Mouse (Mus musculus): Measurements from ENCODE around the gene Eya3.
"Not testable (repeated sequence)": the region's sequence is repeated elsewhere in the genome, so short reads cannot be mapped to it uniquely, and the experiment has no call there.

Gene Eya3

GRCm38 (mm10) chr4:132741491-132741890, 102.7 kb downstream of the Eya3 start:
- no peak for DNase-seq (ENCODE audit: low spot score in 2 of 2)

GRCm38 (mm10) chr4:132743992-132744911, 105.5 kb downstream of the Eya3 start:
- peak in 1 of 2 experiments; percentile 23 for DNase-seq (ENCODE audit: low spot score in 2 of 2)

- no peak for DNase-seq (ENCODE audit: low spot score in 2 of 2)
Measured at GRCm38 (mm10) chr4:132746911-132747517, 108.2 kb downstream of the Eya3 start.

- DNase-seq (ENCODE audit: low spot score in 2 of 2) = peak; percentile 76 to 90
Measured at GRCm38 (mm10) chr4:132747664-132748259, 109.0 kb downstream of the Eya3 start.

GRCm38 (mm10) chr4:132748778-132749177, 110.0 kb downstream of the Eya3 start:
- no peak for DNase-seq (ENCODE audit: low spot score in 2 of 2)

DNA sequence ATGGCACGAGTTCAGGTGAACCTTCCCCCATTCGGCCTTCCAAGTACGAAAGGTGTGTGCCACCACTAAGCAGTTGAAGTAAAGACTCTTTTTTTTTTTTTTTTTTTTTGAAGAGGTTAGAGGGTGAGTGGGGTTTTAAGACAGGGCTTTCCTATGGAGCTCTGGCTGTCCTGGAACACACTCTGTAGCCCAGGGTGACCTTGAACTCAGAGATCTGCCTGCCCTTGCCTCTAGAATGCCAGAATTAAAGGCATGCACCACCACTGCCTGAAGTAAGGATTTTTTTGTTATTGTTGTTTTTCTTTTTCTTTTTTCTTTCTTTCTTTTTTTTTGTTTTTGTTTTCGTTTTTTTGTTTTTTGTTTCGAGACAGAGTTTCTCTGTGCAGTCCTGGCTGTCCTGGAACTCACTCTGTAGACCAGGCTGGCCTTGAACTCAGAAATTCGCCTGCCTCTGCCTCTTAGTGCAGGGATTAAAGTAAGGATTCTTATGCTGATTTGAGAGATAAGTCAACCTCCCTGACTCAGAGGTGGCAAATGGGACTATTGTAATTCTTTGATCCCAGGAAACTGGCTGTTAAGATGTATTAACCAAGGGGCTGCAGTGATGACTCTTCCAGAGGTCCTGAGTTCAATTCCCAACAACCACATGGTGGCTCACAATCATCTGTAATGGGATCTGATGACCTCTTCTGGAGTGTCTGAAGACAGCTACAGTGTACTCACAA, 110.6 kb downstream of the Eya3 start:
- no peak for DNase-seq (ENCODE audit: low spot score in 2 of 2)

DNA sequence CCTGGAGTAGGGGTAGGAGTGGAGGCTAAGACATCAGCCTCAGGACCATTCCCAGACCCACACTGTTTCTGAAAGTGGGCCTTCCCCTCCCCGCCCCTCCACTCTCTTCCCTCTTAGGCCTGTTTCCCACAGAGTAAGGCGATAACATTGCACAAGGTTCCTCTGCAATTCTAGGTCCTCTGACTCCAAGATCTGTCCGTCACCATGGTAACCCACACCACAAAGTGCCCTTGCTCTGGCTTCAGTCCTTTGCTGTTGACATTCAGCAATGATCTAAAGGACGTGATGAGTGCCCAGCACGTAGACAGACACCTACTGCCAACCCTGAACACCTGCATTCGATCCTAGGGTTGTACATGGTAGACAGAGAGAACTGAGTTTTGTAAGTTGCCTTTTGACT, 114.2 kb downstream of the Eya3 start:
- DNase-seq (ENCODE audit: low spot score in 2 of 2) = no peak

GRCm38 (mm10) chr4:132756974-132757373, 118.2 kb downstream of the Eya3 start, which contains the start of gene Smpdl3b:
Gene Smpdl3b (minus strand): TSS chr4:132757252.
- peak; percentile 79 to 83 for DNase-seq (ENCODE audit: low spot score in 2 of 2)

DNA sequence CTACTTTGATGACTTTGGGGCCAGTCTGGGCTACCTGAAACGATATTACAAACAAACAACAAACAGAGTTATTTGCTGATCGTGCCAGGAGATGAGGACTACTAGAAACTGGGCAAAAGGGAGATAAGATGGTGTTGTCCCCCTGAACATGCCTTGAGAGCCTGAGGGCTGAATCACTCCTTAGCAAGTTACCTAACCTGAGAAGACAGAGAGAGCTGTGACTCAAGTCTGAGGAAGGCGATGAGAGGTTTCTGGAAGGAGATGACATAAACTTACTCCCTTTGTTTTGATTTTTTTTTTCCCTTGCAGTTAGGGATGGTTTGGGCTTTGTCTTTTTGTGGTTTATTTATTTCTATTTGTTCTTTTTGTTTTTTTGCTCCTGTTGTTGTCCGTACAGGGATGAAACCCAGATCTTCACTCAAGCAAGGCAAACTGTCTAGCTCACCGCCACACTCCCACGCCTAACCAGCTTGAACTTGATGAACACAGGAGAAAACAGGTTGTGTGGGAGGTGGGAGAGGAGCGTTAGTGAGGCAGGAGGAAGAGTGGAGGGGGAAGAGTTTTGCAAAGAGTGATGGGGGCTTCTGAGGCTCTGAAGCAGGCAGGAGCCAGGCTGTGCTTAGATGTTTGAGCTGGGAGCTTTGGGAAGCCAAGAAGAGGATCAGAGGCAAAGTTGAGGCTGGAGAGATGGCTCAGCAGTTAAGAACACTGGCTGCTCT, 119.0 kb downstream of the Eya3 start:
- no peak for DNase-seq (ENCODE audit: low spot score in 2 of 2)

DNA sequence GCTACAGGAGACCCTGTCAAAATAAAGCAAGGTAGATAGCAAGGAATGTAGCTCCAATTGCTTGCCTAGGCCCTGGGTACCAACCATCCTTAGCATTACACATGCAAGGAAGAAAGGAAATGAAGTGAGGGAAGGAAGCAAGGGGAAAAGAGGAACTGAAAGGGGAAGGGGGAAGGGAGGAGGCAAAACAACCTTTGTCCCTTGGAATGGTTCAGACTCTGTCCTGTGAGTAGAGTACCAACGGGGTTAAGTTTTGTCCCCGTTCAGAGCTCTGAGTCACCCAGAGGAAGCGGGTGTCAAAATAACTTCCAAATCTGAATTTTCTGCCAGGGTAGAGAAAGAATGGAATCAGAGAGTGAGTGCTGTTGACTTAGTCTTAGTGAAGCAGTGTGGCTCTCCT, 121.5 kb downstream of the Eya3 start:
- DNase-seq (ENCODE audit: low spot score in 2 of 2) = peak in 1 of 2 experiments; percentile 47

GRCm38 (mm10) chr4:132762602-132763001, 123.8 kb downstream of the Eya3 start:
- no peak for DNase-seq (ENCODE audit: low spot score in 2 of 2)

- not testable (repeated sequence) for DNase-seq (ENCODE audit: low spot score in 2 of 2)
Measured at GRCm38 (mm10) chr4:132763125-132763524, 124.3 kb downstream of the Eya3 start.

GRCm38 (mm10) chr4:132767914-132768876, 129.4 kb downstream of the Eya3 start, which contains the start of gene Rpa2:
Gene Rpa2 (plus strand): TSS chr4:132768332.
- DNase-seq (ENCODE audit: low spot score in 2 of 2) = peak; percentile 99

DNA sequence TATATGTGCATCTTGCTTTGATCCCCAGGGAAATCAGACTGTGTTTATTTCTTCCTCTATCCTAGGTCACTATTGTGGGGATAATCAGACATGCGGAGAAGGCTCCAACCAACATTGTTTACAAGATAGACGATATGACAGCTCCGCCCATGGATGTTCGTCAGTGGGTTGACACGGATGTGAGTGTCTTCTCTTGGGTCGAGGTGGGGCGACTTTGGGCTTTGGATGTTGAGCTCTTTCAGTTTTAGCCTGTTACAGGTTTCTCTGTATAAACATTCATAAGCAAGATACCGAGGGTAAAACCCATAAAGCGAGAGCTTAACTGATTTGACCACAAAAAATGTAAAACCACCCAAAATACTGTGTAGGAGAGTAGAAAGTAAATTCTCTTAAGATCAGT, 133.0 kb downstream of the Eya3 start:
- DNase-seq (ENCODE audit: low spot score in 2 of 2) = no peak

Measured in heart, adult 9 months (tissue).